Mouse (Mus musculus): ENCODE measurements around the gene Aprt. TPM values are rescaled to one million over a fixed set of nuclear protein-coding genes. Genes with fewer than 3 reads are reported as not detected.

Aprt gene
- polyA plus RNA-seq, 1 experiment from 2014 or later = 187 TPM

GRCm38 (mm10) chr8:122564363-122565352 lies 12.1 kb downstream of the Aprt start:
- Histone ChIP-seq H3K4me2 (no peak overlapping the region), H3K4me1 (replicated peaks) (peaks cover 38% of the 10 kb centered on the region), H3K9ac (no peak overlapping the region), H3K36me3 (replicated peaks) (peaks cover 8% of the 10 kb centered on the region), H3K27ac (replicated peaks) (peak overlapping the region; percentile 16), H3K9me3 (replicated peaks) (no peaks in the 10 kb centered on the region), H3K27me3 (no peaks in the 10 kb centered on the region), H3K4me3 (replicated peaks) (no peak overlapping the region; the same call in 1 of the 2 replicates)
- no peak for ATAC-seq (ENCODE audit: insufficient read depth)
- WGBS (ENCODE audit: insufficient replicate concordance) = 64% methylated on average over 25 of the region's 25 CpGs

GRCm38 (mm10) chr8:122561199-122561598 lies 15.5 kb downstream of the Aprt start:
- Histone ChIP-seq H3K4me2 (no peak overlapping the region), H3K4me1 (replicated peaks) (peaks cover 40% of the 10 kb centered on the region), H3K27me3 (no peaks in the 10 kb centered on the region), H3K4me3 (replicated peaks) (no peak overlapping the region), H3K9me3 (replicated peaks) (no peaks in the 10 kb centered on the region), H3K36me3 (replicated peaks) (no peaks in the 10 kb centered on the region), H3K27ac (replicated peaks) (no peak overlapping the region), H3K9ac (no peak overlapping the region)
- no peak for ATAC-seq (ENCODE audit: insufficient read depth)
- 33% methylated on average over 5 of the region's 5 CpGs for WGBS (ENCODE audit: insufficient replicate concordance)

- H3K36me3 ChIP-seq (replicated peaks) = no peaks in the 10 kb centered on the region
- no peak for ATAC-seq (ENCODE audit: insufficient read depth)
- H3K4me3 ChIP-seq (replicated peaks) = no peak overlapping the region
- no peak overlapping the region for H3K9ac ChIP-seq
- H3K4me2 ChIP-seq = no peak overlapping the region
- no peaks in the 10 kb centered on the region for H3K9me3 ChIP-seq (replicated peaks)
- peak overlapping the region; percentile 33; the same call in 1 of the 2 replicates for H3K27ac ChIP-seq (replicated peaks)
- H3K4me1 ChIP-seq (replicated peaks) = peaks cover 47% of the 10 kb centered on the region
- 34% methylated on average over 12 of the region's 12 CpGs for WGBS (ENCODE audit: insufficient replicate concordance)
- H3K27me3 ChIP-seq = no peaks in the 10 kb centered on the region
Observed at GRCm38 (mm10) chr8:122558671-122559349, 17.9 kb downstream of the Aprt start.

GRCm38 (mm10) chr8:122557248-122558038 lies 19.3 kb downstream of the Aprt start:
- WGBS (ENCODE audit: insufficient replicate concordance) = 16% methylated on average over 10 of the region's 10 CpGs
- peaks cover 53% of the 10 kb centered on the region for H3K4me1 ChIP-seq (replicated peaks)
- peak; percentile 24 for ATAC-seq (ENCODE audit: insufficient read depth)
- H3K4me3 ChIP-seq (replicated peaks) = peak overlapping the region; percentile 32
- no peaks in the 10 kb centered on the region for H3K27me3 ChIP-seq
- peak overlapping the region; percentile 55; the same call in 1 of the 2 replicates for H3K9ac ChIP-seq
- H3K36me3 ChIP-seq (replicated peaks) = no peaks in the 10 kb centered on the region
- no peaks in the 10 kb centered on the region for H3K9me3 ChIP-seq (replicated peaks)
- peak overlapping the region; percentile 62 for H3K4me2 ChIP-seq
- peak overlapping the region; percentile 76 for H3K27ac ChIP-seq (replicated peaks)

GRCm38 (mm10) chr8:122556030-122557009 lies 20.4 kb downstream of the Aprt start:
- peak; percentile 64 for ATAC-seq (ENCODE audit: insufficient read depth)
- H3K9ac ChIP-seq = peak overlapping the region; percentile 55
- peak overlapping the region; percentile 76 for H3K27ac ChIP-seq (replicated peaks)
- H3K9me3 ChIP-seq (replicated peaks) = no peaks in the 10 kb centered on the region
- H3K27me3 ChIP-seq = no peaks in the 10 kb centered on the region
- peak overlapping the region; percentile 32 for H3K4me3 ChIP-seq (replicated peaks)
- whole genome bisulfite sequencing (ENCODE audit: insufficient replicate concordance) = 18% methylated on average over 12 of the region's 12 CpGs
- no peaks in the 10 kb centered on the region for H3K36me3 ChIP-seq (replicated peaks)
- H3K4me2 ChIP-seq = peak overlapping the region; percentile 62
- peaks cover 61% of the 10 kb centered on the region for H3K4me1 ChIP-seq (replicated peaks)

- Histone ChIP-seq H3K9ac (peak overlapping the region; percentile 9; the same call in 1 of the 2 replicates), H3K4me2 (no peak overlapping the region), H3K4me3 (replicated peaks) (no peak overlapping the region), H3K27me3 (no peaks in the 10 kb centered on the region), H3K36me3 (replicated peaks) (no peaks in the 10 kb centered on the region), H3K9me3 (replicated peaks) (no peaks in the 10 kb centered on the region), H3K4me1 (replicated peaks) (peaks cover 67% of the 10 kb centered on the region), H3K27ac (replicated peaks) (no peak overlapping the region)
- ATAC-seq (ENCODE audit: insufficient read depth) = no peak
- WGBS (ENCODE audit: insufficient replicate concordance) = 76% methylated on average over 6 of the region's 6 CpGs
Observed at GRCm38 (mm10) chr8:122554786-122555185, 21.9 kb downstream of the Aprt start.

GRCm38 (mm10) chr8:122551265-122552051 lies 25.3 kb downstream of the Aprt start, which contains the start of gene Piezo1:
TSS of gene Piezo1 (minus strand) at chr8:122551329.
- Histone ChIP-seq H3K4me3 (replicated peaks) (peak within 1 kb of the TSS; percentile 96), H3K9me3 (replicated peaks) (no peaks in the 10 kb centered on the region), H3K27ac (replicated peaks) (peak within 1 kb of the TSS; percentile 96), H3K4me1 (replicated peaks) (peaks cover 76% of the 10 kb centered on the region), H3K36me3 (replicated peaks) (no peaks in the 10 kb centered on the region; the same call in 1 of the 2 replicates), H3K27me3 (no peaks in the 10 kb centered on the region), H3K4me2 (peak within 1 kb of the TSS; percentile 96), H3K9ac (peak within 1 kb of the TSS; percentile 97)
- peak; percentile 70 for ATAC-seq (ENCODE audit: insufficient read depth)
- 9% methylated on average over 49 of the region's 56 CpGs for WGBS (ENCODE audit: insufficient replicate concordance)

- H3K4me1 ChIP-seq (replicated peaks) = peaks cover 76% of the 10 kb centered on the region
Observed at GRCm38 (mm10) chr8:122550995-122551264, 25.8 kb downstream of the Aprt start.

GRCm38 (mm10) chr8:122550234-122550994 lies 26.3 kb downstream of the Aprt start:
- H3K4me1 ChIP-seq (replicated peaks) = peaks cover 76% of the 10 kb centered on the region
- no peaks in the 10 kb centered on the region for H3K27me3 ChIP-seq
- no peaks in the 10 kb centered on the region; the same call in 1 of the 2 replicates for H3K36me3 ChIP-seq (replicated peaks)
- peak overlapping the region; percentile 97 for H3K9ac ChIP-seq
- peak overlapping the region; percentile 96 for H3K27ac ChIP-seq (replicated peaks)
- H3K9me3 ChIP-seq (replicated peaks) = no peaks in the 10 kb centered on the region
- WGBS (ENCODE audit: insufficient replicate concordance) = 1% methylated on average over 52 of the region's 52 CpGs
- peak; percentile 35 for ATAC-seq (ENCODE audit: insufficient read depth)
- peak overlapping the region; percentile 96 for H3K4me2 ChIP-seq
- peak overlapping the region; percentile 96 for H3K4me3 ChIP-seq (replicated peaks)

More at GRCm38 (mm10) chr8:122550995-122551264, 25.8 kb downstream of the Aprt start:
- H3K9me3 ChIP-seq (replicated peaks) = no peaks in the 10 kb centered on the region
- peak; percentile 29; the same call in 1 of the 2 replicates for ATAC-seq (ENCODE audit: insufficient read depth)
- H3K9ac ChIP-seq = peak overlapping the region; percentile 97
- peak overlapping the region; percentile 96 for H3K4me3 ChIP-seq (replicated peaks)
- H3K36me3 ChIP-seq (replicated peaks) = no peaks in the 10 kb centered on the region; the same call in 1 of the 2 replicates
- peak overlapping the region; percentile 96 for H3K27ac ChIP-seq (replicated peaks)
- H3K27me3 ChIP-seq = no peaks in the 10 kb centered on the region
- under 1% methylated on average over 43 of the region's 43 CpGs for WGBS (ENCODE audit: insufficient replicate concordance)
- H3K4me2 ChIP-seq = peak overlapping the region; percentile 96

All from liver, embryonic 15.5 days (tissue).